Mouse (Mus musculus) liver, adult 2 months (tissue): Measurements from ENCODE around the gene Lpp. TPM values are rescaled to one million over a fixed set of nuclear protein-coding genes. Genes with fewer than 3 reads are reported as not detected.

Source experiments
- DNase-seq: peaks from one replicate; pipeline ENCODE4 v3.0.0-alpha.2; 2011; ENCODE audit warnings: low read depth, low spot score; ENCODE audit errors: extremely low read depth
- H3K27ac ChIP-seq: fragments of 200-500 bp; replicated peaks from 2 replicates; pipeline ENCODE4 v1.5.1; 2012; ENCODE audit warnings: low read depth, mild to moderate bottlenecking, control low read depth, inconsistent platforms, low read length; ENCODE audit not compliant: insufficient read depth
- H3K27me3 ChIP-seq: fragments of 200-500 bp; 2 replicates; pipeline ENCODE4 v1.6.1; 2012; ENCODE audit warnings: mild to moderate bottlenecking, moderate library complexity, low read length, inconsistent platforms; ENCODE audit not compliant: control insufficient read depth, insufficient read depth
- H3K36me3 ChIP-seq: fragments of 200-500 bp; 2 replicates; pipeline ENCODE4 v1.6.1; 2012; ENCODE audit warnings: low read length, inconsistent platforms; ENCODE audit not compliant: control insufficient read depth, insufficient read depth
- H3K4me1 ChIP-seq: fragments of 200-500 bp; 2 replicates; pipeline ENCODE4 v1.6.1; 2011; ENCODE audit warnings: low read length; ENCODE audit not compliant: control insufficient read depth, insufficient read depth
- H3K4me3 ChIP-seq: fragments of 200-500 bp; 2 replicates; pipeline ENCODE4 v1.5.1; 2011; ENCODE audit warnings: low read depth, mild to moderate bottlenecking, control low read depth, low read length, moderate library complexity; ENCODE audit not compliant: insufficient read depth
- H3K79me2 ChIP-seq: fragments of 200-500 bp; 2 replicates; pipeline ENCODE4 v1.6.1; 2012; ENCODE audit warnings: inconsistent platforms, mild to moderate bottlenecking, low read length, moderate library complexity; ENCODE audit not compliant: control insufficient read depth, insufficient read depth
- H3K9ac ChIP-seq: fragments of 200-500 bp; 2 replicates; pipeline ENCODE4 v1.6.1; 2012; ENCODE audit warnings: low read depth, mild to moderate bottlenecking, control low read depth, inconsistent platforms, low read length
- CTCF ChIP-seq: fragments of 200-500 bp; IDR thresholded peaks from 2 replicates; pipeline ENCODE4 v1.5.1; 2011; ENCODE audit warnings: low read depth, low read length, control low read depth
- POLR2A ChIP-seq: fragments of 200-500 bp; IDR thresholded peaks from 2 replicates; pipeline ENCODE4 v1.6.1; 2011; ENCODE audit warnings: low read length, control low read depth; ENCODE audit not compliant: insufficient read depth; ENCODE audit errors: extremely low read depth
- WGBS: fragments of 180-500 bp; shearing (Covaris S2); methylation state at CpG from one replicate; pipeline ENCODE4 v1.1.7; 2018; 5-methylcytosine and 5-hydroxymethylcytosine counted together
- polyA plus RNA-seq: library from polyadenylated mRNA; depleted of rRNA; stranded (reverse); fragments of >200 nt; gene quantifications from 2 replicates; pipeline ENCODE4 v1.2.3, GENCODE M21; 2012
- total RNA-seq: library from RNA; depleted of rRNA; stranded (reverse); fragments of >200 nt; gene quantifications from 2 replicates; pipeline ENCODE4 v1.2.3, GENCODE M21; 2014

Lpp gene
- total and polyA plus RNA-seq, 2 experiments: 7.5 to 23.0 TPM

GRCm38 (mm10) chr16:24651655-24652654 is 258.6 kb downstream of the Lpp start:
- H3K27me3 ChIP-seq: no peaks in the 10 kb centered on the region
- DNase-seq: no peak
- WGBS: 84% methylated on average over 8 of the region's 8 CpGs
- H3K36me3 ChIP-seq: no peaks in the 10 kb centered on the region
- H3K27ac ChIP-seq: no peak overlapping the region
- TF ChIP-seq CTCF (no peak), POLR2A (no peak)
- no peak overlapping the region for H3K9ac ChIP-seq
- H3K4me3 ChIP-seq: no peak overlapping the region
- H3K4me1 ChIP-seq: no peaks in the 10 kb centered on the region
- no peaks in the 10 kb centered on the region; the same call in 1 of the 2 replicates for H3K79me2 ChIP-seq

GRCm38 (mm10) chr16:24653041-24653440 is 259.7 kb downstream of the Lpp start:
- H3K79me2 ChIP-seq: no peaks in the 10 kb centered on the region; the same call in 1 of the 2 replicates
- H3K9ac ChIP-seq: no peak overlapping the region
- H3K36me3 ChIP-seq: no peaks in the 10 kb centered on the region
- no peak overlapping the region for H3K4me3 ChIP-seq
- H3K27ac ChIP-seq: no peak overlapping the region
- H3K27me3 ChIP-seq: no peaks in the 10 kb centered on the region
- no peak for DNase-seq
- WGBS: 85% methylated on average over 5 of the region's 5 CpGs
- TF ChIP-seq CTCF: no peak
- no peak for TF ChIP-seq POLR2A
- H3K4me1 ChIP-seq: no peaks in the 10 kb centered on the region

GRCm38 (mm10) chr16:24655116-24655515 is 261.8 kb downstream of the Lpp start:
- no peak overlapping the region for H3K4me3 ChIP-seq
- no peaks in the 10 kb centered on the region for H3K4me1 ChIP-seq
- no peak for DNase-seq
- WGBS: 58% methylated on average over 3 of the region's 3 CpGs
- H3K9ac ChIP-seq: no peak overlapping the region
- H3K36me3 ChIP-seq: no peaks in the 10 kb centered on the region
- H3K27ac ChIP-seq: no peak overlapping the region
- no peak for TF ChIP-seq CTCF
- TF ChIP-seq POLR2A: no peak
- no peaks in the 10 kb centered on the region; the same call in 1 of the 2 replicates for H3K79me2 ChIP-seq
- H3K27me3 ChIP-seq: no peaks in the 10 kb centered on the region

GRCm38 (mm10) chr16:24656026-24656425 is 262.7 kb downstream of the Lpp start:
- Histone ChIP-seq H3K9ac (no peak overlapping the region), H3K27me3 (no peaks in the 10 kb centered on the region), H3K36me3 (no peaks in the 10 kb centered on the region), H3K4me1 (no peaks in the 10 kb centered on the region), H3K79me2 (no peaks in the 10 kb centered on the region; the same call in 1 of the 2 replicates), H3K4me3 (no peak overlapping the region), H3K27ac (no peak overlapping the region)
- DNase-seq: no peak
- TF ChIP-seq POLR2A (no peak), CTCF (no peak)
- WGBS: 96% methylated on average over 8 of the region's 8 CpGs

- 94% methylated on average over 5 of the region's 5 CpGs for WGBS
- Histone ChIP-seq H3K79me2 (no peaks in the 10 kb centered on the region; the same call in 1 of the 2 replicates), H3K27me3 (no peaks in the 10 kb centered on the region), H3K27ac (no peak overlapping the region), H3K9ac (no peak overlapping the region), H3K36me3 (peaks cover 3% of the 10 kb centered on the region; the same call in 1 of the 2 replicates), H3K4me1 (no peaks in the 10 kb centered on the region), H3K4me3 (no peak overlapping the region)
- no peak for TF ChIP-seq POLR2A
- no peak for DNase-seq
These were observed 263.4 kb downstream of the Lpp start for GRCm38 (mm10) chr16:24656752-24657151.

GRCm38 (mm10) chr16:24659049-24659448 is 265.7 kb downstream of the Lpp start:
- no peak overlapping the region for H3K9ac ChIP-seq
- H3K4me3 ChIP-seq: no peak overlapping the region
- no peak for DNase-seq
- 94% methylated on average over 2 of the region's 2 CpGs for WGBS
- H3K79me2 ChIP-seq: no peaks in the 10 kb centered on the region; the same call in 1 of the 2 replicates
- peaks cover 4% of the 10 kb centered on the region; the same call in 1 of the 2 replicates for H3K36me3 ChIP-seq
- H3K4me1 ChIP-seq: no peaks in the 10 kb centered on the region
- no peak overlapping the region for H3K27ac ChIP-seq
- no peaks in the 10 kb centered on the region for H3K27me3 ChIP-seq
- no peak for TF ChIP-seq CTCF
- no peak for TF ChIP-seq POLR2A
